Mouse (Mus musculus) T-helper 17 cell (primary cell): Measurements from ENCODE around the gene Stx11.
"Not testable (repeated sequence)": the region's sequence is repeated elsewhere in the genome, so short reads cannot be mapped to it uniquely, and the experiment has no call there.

Source experiments
- in situ Hi-C, 2 experiments: fragments of 300-600 bp; cut with MboI, MseI; formaldehyde crosslinking; loops; 1 replicate in 1 of 2; 2 replicates in 1 of 2; pipeline ENCODE4 v1.15.1; 2025; ENCODE audit warnings: high pct_unique_total_duplicates in 2 of 2

Stx11 gene

GRCm38 (mm10) chr10:12963362-12964147 is 543 bp downstream of the Stx11 start:
- in situ Hi-C loops = loop anchor here in 1 of 2 experiments (10.0 kb wide), 1 partner anchor 1011 kb away; no protein-coding TSS in a partner anchor

- in situ Hi-C loops = loop anchor here in 1 of 2 experiments (10.0 kb wide), 1 partner anchor 1013 kb away; no protein-coding TSS in a partner anchor
These were observed 1.9 kb downstream of the Stx11 start for GRCm38 (mm10) chr10:12962238-12962637.

DNA sequence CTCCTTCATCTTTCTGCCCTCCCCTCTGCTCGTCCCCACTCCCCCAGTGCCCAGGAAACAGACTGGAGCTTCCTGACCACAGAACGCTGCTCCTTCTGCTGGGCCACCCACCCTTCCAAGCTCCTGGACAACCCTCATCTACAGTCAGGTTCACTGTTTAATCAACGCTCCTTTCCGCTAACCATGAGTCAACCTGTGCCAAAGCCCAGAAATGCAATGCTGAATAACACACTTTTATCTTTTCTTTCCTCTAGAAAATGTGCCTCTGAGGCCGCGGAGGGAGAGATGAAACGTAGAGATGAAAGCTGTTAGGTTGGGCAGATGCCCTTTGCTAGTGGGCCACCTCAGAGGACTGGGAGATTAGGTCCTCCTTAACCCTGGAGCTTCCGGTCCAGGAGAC is 2.6 kb downstream of the Stx11 start:
- in situ Hi-C loops = loop anchor here in 1 of 2 experiments (10.0 kb wide), 1 partner anchor 1013 kb away; no protein-coding TSS in a partner anchor

GRCm38 (mm10) chr10:12957271-12957670 is 6.8 kb downstream of the Stx11 start:
- in situ Hi-C loops = loop anchor here (5.0 kb wide), 1 partner anchor 35 kb away; no protein-coding TSS in a partner anchor

DNA sequence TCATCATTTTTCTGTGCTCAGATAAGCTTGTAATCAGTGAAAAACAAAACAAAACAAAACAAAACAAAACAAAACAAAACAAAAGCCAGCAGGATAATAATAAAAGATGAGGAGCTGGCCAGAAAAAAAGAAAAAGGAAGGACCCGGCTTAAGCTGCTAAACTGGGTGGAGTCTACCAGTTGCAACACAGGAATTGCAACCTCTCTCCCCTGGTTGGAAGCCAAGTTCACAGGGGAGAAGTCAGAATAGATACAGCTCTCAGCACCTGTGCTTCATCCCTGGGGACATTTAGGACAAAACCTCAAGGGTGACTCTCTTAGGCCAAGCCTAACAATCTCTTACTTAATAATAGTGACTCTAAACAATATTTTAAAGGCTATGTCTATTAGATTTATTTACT is 8.3 kb downstream of the Stx11 start:
- in situ Hi-C loops = loop anchor here (5.0 kb wide), 1 partner anchor 36 kb away; no protein-coding TSS in a partner anchor

GRCm38 (mm10) chr10:12951358-12951757 is 12.7 kb downstream of the Stx11 start:
- in situ Hi-C loops = not testable (repeated sequence)

DNA sequence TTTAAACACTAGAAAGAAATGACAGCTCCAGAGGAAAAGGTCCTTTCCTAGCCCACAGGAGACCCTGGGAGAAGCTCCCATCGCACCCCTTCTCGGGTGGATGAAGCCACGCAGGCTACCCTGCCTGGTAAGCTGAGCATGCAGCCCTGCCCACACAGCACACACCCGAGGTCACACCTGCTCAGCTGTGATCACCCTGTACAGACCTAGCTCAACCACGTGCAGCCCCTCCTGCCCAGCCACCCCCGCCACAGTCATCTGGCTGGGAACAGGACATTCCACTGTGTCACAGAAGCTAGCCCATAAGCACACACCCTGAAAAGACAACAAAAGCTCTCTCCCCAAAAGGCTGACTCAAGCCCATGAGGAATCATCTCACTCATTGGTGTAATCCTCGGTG is 14.8 kb downstream of the Stx11 start:
- in situ Hi-C loops = no loop called here

- in situ Hi-C loops = no loop called here
These were observed 16.5 kb downstream of the Stx11 start for GRCm38 (mm10) chr10:12947606-12948005.

DNA sequence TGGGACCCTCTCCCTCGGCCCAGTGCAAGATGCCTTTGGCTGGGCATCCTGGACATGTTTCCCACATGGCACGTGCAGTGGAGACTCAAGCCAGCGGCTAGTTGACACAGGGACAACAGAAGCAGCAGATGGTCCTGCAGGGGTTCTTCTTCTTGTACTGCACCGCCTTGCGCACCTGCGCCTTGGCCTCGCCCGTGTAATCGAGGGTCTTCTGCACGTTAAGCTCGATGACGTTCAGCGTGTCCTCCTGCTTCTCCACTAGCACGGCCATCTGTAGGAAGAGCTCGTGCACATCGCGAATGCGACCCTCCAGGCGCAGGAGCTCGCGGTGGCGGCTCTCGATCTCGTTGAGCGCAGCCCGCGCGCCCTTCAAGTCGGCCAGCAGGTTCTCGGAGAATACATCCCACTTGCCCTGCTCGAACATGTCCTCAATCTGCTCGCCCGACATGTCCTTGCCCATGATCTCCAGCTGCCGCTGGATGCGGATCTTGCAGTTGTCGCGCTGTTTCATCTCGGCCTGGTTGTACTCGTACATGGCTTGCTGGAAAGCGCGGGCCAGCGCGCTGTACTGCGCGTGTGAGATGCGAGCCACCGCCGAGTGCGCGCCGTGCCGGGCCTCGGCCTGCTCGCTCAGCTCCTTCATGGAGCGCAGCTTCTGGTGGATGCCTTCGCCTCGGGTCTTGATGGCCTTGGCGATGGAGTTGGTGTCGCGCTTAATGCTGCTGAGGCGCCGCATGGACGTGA is 22.9 kb downstream of the Stx11 start:
- in situ Hi-C loops = no loop called here

- in situ Hi-C loops = loop anchor here in 1 of 2 experiments (5.0 kb wide), 1 partner anchor 69 kb away; the partner anchor contains the start of gene Sf3b5
These were observed 25.3 kb downstream of the Stx11 start for GRCm38 (mm10) chr10:12938763-12939162.

GRCm38 (mm10) chr10:12936079-12936478 is 28.0 kb downstream of the Stx11 start:
- in situ Hi-C loops = loop anchor here in 1 of 2 experiments (5.0 kb wide), 1 partner anchor 71 kb away; the partner anchor contains the start of gene Sf3b5

- in situ Hi-C loops = loop anchor here in 1 of 2 experiments (5.0 kb wide), 1 partner anchor 72 kb away; the partner anchor contains the start of gene Sf3b5
These were observed 28.5 kb downstream of the Stx11 start for GRCm38 (mm10) chr10:12935575-12935974.

GRCm38 (mm10) chr10:12931492-12932400 is 32.4 kb downstream of the Stx11 start:
- in situ Hi-C loops = no loop called here

DNA sequence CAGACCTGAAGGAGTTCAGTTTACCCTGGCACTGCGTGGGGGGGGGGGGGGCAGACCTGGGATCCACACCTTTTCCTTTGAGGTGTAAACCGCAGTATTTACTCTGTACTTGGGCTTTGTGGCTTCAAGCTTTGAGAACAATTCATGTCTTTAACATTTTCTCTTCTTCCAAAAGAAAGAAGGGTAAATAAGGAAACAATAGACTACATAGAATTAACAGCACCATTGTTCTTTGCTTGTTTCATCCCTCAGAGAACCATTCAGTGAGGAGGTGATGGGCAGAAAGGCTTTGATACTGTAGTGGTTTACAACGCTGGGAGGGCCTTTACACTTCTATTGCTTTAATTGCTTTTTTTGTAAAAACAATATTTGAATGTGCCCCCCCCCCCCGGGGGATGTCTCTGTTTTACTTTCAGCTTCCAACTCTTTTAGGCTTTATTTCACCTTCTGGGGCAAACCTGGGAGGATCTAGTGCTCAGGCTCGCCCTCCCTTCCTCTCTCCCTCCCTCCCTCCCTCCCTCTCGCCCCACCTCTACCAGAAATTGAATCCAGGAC is 33.7 kb downstream of the Stx11 start:
- in situ Hi-C loops = no loop called here

- in situ Hi-C loops = no loop called here
These were observed 34.3 kb downstream of the Stx11 start for GRCm38 (mm10) chr10:12929857-12930174.

DNA sequence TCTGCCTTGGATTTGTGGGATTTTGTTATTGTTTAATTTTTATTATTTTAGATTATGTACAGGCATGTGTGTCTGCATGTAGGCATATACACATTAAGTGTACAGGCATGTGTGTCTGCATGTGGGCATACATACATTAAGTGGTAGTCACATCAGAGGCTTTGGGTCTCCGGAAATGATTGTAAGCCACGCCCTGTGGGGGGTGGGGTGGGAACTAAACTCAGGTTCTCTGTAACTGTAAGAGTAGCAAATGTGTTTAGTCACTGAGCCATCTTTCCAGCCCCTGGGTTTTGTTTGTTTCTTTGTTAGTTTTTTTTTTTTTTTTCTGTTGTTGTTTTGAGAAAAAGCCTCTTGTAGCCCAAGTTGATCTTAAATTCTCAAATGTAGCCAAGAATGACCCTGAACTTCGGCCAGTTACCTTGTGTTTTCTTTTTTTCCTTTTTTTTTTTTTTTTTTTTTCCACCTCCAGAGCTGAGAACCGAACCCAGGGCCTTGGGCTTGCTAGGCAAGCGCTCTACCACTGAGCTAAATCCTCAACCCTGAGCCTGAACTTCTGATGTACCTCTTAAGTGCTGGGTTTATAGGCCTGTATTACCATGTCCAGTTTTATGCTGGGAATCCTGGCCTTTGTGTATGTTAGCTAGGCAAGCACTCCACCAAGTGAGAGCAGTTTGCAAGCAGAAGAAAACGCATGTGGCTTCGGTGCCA is 34.8 kb downstream of the Stx11 start:
- in situ Hi-C loops = no loop called here

DNA sequence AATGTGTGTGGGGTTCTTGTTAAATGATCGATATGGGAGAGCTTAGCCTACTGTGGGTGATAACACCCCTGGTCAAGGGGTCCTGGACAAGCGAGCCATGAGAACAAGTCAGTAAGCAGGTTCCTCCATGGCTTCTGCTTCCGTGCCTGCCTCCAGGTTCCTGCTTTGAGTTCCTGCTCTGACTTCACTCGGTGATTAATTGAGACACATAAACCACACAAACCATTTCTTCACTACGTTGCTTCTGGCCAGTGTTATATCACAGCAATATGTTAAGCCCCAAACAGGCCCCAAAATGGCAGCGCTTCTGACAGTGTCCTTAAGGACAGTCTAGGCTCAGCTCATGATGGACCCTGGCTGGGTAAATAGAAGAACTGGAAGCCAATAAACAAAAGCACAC is 35.9 kb downstream of the Stx11 start:
- in situ Hi-C loops = no loop called here

- in situ Hi-C loops = loop anchor here in 1 of 2 experiments (5.0 kb wide), 2 partner anchors 55 kb away; partner anchors contain the start of gene Utrn
These were observed 41.3 kb downstream of the Stx11 start for GRCm38 (mm10) chr10:12922574-12923353.

- in situ Hi-C loops = loop anchor here in 1 of 2 experiments (5.0 kb wide), 2 partner anchors 55 kb away; partner anchors contain the start of gene Utrn
These were observed 42.0 kb downstream of the Stx11 start for GRCm38 (mm10) chr10:12922077-12922573.
